Mouse (Mus musculus) small intestine, adult 2 months (tissue): Measurements from ENCODE around the gene Cuedc2.

Source experiments
- CTCF ChIP-seq: fragments of 200-500 bp; IDR thresholded peaks from 2 replicates; pipeline ENCODE4 v1.5.1; 2012; ENCODE audit warnings: low read depth, mild to moderate bottlenecking, control low read depth, inconsistent platforms, low read length, moderate library complexity, mixed read lengths; ENCODE audit not compliant: insufficient replicate concordance, insufficient read length; ENCODE audit errors: extremely low read depth
- POLR2A ChIP-seq: fragments of 200-500 bp; IDR thresholded peaks from 2 replicates; pipeline ENCODE4 v1.6.1; 2012; ENCODE audit warnings: low read depth, mild to moderate bottlenecking, control low read depth, inconsistent platforms, low read length, moderate library complexity

GRCm38 (mm10) chr19:46328081-46329030, 10.1 kb downstream of the Cuedc2 start, which contains the start of gene Fbxl15:
- TF ChIP-seq CTCF (no peak), POLR2A (peak; percentile 55)
